Mouse (Mus musculus): ENCODE measurements around the gene Gpa33. TPM values are rescaled to one million over a fixed set of nuclear protein-coding genes. Genes with fewer than 3 reads are reported as not detected.

The Gpa33 gene
- polyA plus RNA-seq, 1 experiment from 2014 or later: 13.4 TPM

DNA sequence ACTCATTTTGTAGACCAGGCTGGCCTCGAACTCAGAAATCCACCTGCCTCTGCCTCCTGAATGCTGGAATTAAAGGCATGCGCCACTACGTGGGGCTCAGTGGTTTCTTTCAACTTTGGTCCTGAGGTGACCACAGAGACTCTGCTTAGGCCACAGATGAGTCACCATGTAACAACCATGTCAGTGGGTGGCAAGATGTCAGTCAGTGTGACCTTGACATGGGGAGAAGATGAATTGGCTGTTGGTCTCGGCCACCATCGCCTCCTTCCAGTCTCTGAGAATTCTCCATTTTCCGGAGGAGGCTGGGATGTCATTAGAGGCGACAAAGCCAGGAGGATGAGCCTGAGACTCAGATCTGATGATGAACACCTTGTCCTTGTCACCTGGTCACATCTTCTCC, 39.7 kb downstream of the Gpa33 start:
- Histone ChIP-seq H3K4me1 (no peaks in the 10 kb centered on the region), H3K27ac (no peak overlapping the region), H3K4me2 (no peak overlapping the region), H3K4me3 (replicated peaks) (no peak overlapping the region), H3K36me3 (no peaks in the 10 kb centered on the region), H3K27me3 (replicated peaks) (no peaks in the 10 kb centered on the region), H3K9me3 (no peaks in the 10 kb centered on the region), H3K9ac (no peak overlapping the region)
- no peak for ATAC-seq (ENCODE audit: insufficient read depth, low FRiP score, low read depth)
- WGBS: 85% methylated on average over 7 of the region's 7 CpGs

DNA sequence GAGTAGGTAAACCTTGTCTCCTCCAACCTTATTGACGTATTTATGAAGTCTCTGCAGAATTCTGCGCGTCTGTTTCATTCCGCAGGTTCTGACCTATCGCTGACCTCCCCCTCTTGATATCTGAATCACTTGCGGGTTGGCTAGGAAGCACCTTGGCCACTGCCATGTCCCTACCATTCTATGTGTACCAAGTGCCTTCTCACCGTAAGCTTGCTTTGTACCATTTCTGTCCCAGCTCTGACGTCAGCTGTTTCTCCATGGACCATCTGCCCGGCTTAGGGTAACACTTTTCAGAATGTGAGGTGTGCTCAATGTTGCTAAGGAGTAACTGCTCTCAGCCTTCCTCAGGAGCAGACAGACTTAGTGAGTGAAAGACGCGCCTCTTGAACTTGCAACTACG, 40.8 kb downstream of the Gpa33 start:
- WGBS: 92% methylated on average over 12 of the region's 12 CpGs
- ATAC-seq (ENCODE audit: insufficient read depth, low FRiP score, low read depth): no peak

DNA sequence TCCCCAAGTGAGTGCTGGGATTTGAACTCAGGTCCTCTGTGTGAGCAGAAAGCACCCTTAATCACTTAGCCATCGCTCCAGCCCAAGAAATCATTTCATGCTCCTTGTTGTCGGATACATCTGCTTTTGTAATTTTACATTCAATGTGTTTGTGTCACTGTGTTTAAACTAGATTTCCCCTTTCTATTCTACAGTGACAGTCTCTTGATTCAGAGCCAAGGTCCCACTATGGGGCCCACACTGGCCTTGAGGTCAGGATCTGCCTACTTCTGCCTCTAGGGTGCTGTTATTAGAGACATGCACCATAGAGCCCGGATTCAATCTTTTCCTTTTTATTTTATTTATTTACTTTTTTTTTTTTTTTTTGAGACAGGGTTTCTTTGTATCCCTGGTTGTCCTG, 43.0 kb downstream of the Gpa33 start:
- Histone ChIP-seq H3K4me2 (no peak overlapping the region), H3K9me3 (no peaks in the 10 kb centered on the region), H3K27ac (no peak overlapping the region), H3K27me3 (replicated peaks) (no peaks in the 10 kb centered on the region), H3K9ac (no peak overlapping the region), H3K4me1 (no peaks in the 10 kb centered on the region), H3K36me3 (no peaks in the 10 kb centered on the region), H3K4me3 (replicated peaks) (no peak overlapping the region)
- no peak for ATAC-seq (ENCODE audit: insufficient read depth, low FRiP score, low read depth)
- 78% methylated on average over 3 of the region's 3 CpGs for WGBS

More for the DNA sequence above, 40.8 kb downstream of the Gpa33 start:
- no peaks in the 10 kb centered on the region for H3K27me3 ChIP-seq (replicated peaks)
- no peak overlapping the region for H3K4me3 ChIP-seq (replicated peaks)
- H3K9me3 ChIP-seq: no peaks in the 10 kb centered on the region
- H3K27ac ChIP-seq: no peak overlapping the region
- H3K36me3 ChIP-seq: no peaks in the 10 kb centered on the region
- no peak overlapping the region for H3K4me2 ChIP-seq
- H3K4me1 ChIP-seq: no peaks in the 10 kb centered on the region
- no peak overlapping the region for H3K9ac ChIP-seq

DNA sequence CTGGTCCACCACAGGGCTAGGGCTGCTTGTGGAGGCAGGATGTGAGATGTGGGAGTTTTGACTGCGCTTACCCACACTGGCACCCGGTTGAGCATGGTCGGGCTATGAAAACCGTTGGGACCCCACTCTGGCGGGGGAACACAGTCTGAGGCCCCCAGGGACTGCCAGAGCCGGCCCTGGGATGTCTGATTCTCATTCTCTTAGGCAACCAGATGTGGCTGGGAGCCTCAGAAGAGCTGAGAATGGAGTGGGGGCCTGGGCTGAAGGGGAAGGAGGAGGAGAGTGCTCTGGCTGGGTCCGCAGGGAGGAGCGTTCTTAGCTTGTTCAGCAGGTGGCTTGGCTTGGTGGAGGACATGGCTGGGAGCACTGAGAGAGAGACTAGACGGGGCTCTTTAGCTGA, 43.6 kb downstream of the Gpa33 start:
- no peak for ATAC-seq (ENCODE audit: insufficient read depth, low FRiP score, low read depth)
- Histone ChIP-seq H3K4me2 (no peak overlapping the region), H3K4me3 (replicated peaks) (no peak overlapping the region), H3K27ac (no peak overlapping the region), H3K9ac (no peak overlapping the region), H3K36me3 (no peaks in the 10 kb centered on the region), H3K9me3 (no peaks in the 10 kb centered on the region), H3K27me3 (replicated peaks) (no peaks in the 10 kb centered on the region), H3K4me1 (no peaks in the 10 kb centered on the region)
- 77% methylated on average over 9 of the region's 9 CpGs for WGBS

DNA sequence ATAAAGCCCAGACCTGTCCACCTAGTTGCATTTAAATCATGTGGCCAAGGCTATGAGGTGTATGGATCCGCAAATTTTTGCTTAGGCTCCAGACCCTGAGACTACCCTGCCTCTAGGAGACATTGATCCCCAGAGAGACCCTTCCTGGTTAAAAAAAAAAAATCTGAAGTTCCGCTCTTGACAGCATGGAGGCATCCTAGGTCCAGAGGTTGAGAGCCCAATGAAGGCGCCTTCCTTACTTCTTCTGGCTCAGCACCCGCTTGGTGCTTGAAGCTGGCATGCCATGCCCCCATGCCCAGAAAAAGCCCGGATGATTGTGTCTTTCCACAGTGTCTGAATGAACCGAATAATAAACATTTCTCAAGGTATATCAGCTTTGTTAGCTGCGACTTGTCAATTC, 51.5 kb downstream of the Gpa33 start:
- Histone ChIP-seq H3K9me3 (no peaks in the 10 kb centered on the region), H3K4me2 (no peak overlapping the region), H3K36me3 (no peaks in the 10 kb centered on the region), H3K27me3 (replicated peaks) (no peaks in the 10 kb centered on the region), H3K9ac (no peak overlapping the region), H3K27ac (no peak overlapping the region), H3K4me3 (replicated peaks) (no peak overlapping the region), H3K4me1 (no peaks in the 10 kb centered on the region)
- no peak for ATAC-seq (ENCODE audit: insufficient read depth, low FRiP score, low read depth)
- 88% methylated on average over 7 of the region's 7 CpGs for WGBS

DNA sequence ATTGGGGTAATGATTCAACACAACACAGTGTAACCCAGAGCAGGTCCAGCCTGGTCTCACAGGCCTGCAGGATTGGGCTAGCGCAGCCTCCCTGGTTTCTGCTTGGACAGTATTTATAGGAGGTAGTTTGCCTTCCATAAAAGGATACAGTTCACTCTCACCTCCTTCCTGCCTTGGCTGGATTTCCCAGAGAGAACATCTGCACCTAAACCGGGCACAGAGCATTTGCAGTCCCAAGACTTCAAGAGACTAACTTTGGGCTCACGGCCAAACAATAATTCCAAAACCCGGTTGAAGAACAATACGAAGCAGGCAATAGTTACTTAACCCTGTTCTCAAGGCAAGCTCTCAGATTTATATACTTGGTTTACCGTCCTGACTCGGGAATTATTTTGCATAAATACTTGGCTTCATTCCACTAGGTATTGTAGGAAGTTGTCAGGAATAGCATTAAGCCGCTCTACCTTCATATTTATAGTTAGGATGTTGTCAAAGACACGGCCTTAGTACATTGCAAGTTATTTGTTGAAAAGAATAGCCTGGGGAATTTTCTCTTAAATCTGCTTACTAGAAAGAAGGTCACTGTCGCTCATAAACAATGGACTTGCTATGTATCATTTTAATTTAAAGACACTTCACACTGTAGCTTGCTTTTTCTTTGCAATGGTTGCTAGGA, 53.1 kb downstream of the Gpa33 start:
- H3K4me2 ChIP-seq: no peak overlapping the region
- no peak overlapping the region for H3K4me3 ChIP-seq (replicated peaks)
- no peaks in the 10 kb centered on the region for H3K36me3 ChIP-seq
- no peaks in the 10 kb centered on the region for H3K27me3 ChIP-seq (replicated peaks)
- no peak overlapping the region for H3K9ac ChIP-seq
- H3K27ac ChIP-seq: no peak overlapping the region
- no peak; the same call in 1 of the 2 replicates for ATAC-seq (ENCODE audit: insufficient read depth, low FRiP score, low read depth)
- WGBS: 57% methylated on average over 10 of the region's 10 CpGs
- H3K9me3 ChIP-seq: no peaks in the 10 kb centered on the region
- H3K4me1 ChIP-seq: no peaks in the 10 kb centered on the region

DNA sequence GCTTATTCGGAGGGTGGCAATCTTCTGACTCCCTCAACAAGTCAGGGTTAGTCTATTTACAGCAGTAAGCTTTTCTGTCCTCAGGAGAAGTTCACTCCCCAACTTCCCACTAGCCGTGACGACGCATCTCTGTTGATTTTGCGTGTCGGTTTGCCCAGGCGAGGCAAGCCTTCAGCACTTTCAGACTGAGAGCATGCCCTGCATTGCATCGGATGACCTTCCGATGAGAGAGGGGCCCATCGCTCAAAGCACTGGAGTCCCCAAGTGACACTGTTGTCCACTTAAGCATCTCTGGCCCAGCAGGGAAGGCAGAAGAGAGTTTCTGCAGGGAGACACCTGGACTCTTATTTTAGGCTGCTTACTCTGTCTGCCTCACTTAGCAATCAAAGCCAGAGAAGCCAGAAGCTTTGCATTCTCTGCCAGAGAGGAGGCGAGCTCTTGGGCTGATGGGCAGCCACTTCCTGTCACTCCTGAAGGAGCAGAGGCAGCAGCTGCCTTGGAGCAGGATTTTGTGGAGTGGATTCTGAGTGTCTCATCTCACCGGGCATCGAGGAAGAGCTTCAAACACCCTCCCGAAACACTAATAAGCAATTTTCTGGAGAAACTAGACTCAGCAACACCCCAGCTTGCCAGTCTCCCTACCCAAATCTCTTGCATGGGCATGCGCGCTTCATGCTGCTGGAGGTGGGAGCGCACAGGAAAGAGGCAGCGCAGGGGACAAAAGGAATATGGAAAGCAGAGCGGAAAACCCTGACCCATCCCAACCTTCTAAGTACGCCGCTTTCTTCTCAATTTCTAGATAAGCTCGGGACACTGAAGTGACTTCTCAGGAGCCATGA, 54.6 kb downstream of the Gpa33 start:
- 73% methylated on average over 22 of the region's 22 CpGs for WGBS
- Histone ChIP-seq H3K27ac (no peak overlapping the region), H3K36me3 (no peaks in the 10 kb centered on the region), H3K4me2 (no peak overlapping the region), H3K4me1 (no peaks in the 10 kb centered on the region), H3K9me3 (no peaks in the 10 kb centered on the region), H3K9ac (no peak overlapping the region), H3K4me3 (replicated peaks) (no peak overlapping the region), H3K27me3 (replicated peaks) (no peaks in the 10 kb centered on the region)
- ATAC-seq (ENCODE audit: insufficient read depth, low FRiP score, low read depth): no peak

DNA sequence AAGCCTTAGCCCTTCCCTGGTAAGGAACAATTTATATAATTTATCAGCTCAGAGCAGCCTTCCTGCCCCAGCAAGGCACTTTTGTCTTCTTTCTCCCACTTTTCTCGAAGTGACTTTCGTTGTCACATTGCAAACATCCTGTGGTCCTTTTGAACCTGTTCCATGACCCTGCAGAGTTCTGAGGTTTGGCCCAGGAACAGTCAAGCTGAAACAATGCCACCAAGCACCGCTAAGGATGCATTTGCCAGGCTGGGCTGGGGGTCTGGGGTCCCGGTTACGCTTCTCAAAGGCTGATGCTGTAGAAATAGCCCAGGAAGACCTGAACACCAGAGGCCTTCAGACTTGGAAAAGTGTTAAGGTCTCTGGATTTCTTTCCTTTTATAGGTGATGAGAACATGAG, 55.3 kb downstream of the Gpa33 start:
- 75% methylated on average over 5 of the region's 5 CpGs for WGBS
- Histone ChIP-seq H3K4me3 (replicated peaks) (no peak overlapping the region), H3K36me3 (no peaks in the 10 kb centered on the region), H3K27me3 (replicated peaks) (no peaks in the 10 kb centered on the region), H3K4me1 (no peaks in the 10 kb centered on the region), H3K4me2 (no peak overlapping the region), H3K27ac (no peak overlapping the region), H3K9ac (no peak overlapping the region), H3K9me3 (no peaks in the 10 kb centered on the region)
- ATAC-seq (ENCODE audit: insufficient read depth, low FRiP score, low read depth): no peak

DNA sequence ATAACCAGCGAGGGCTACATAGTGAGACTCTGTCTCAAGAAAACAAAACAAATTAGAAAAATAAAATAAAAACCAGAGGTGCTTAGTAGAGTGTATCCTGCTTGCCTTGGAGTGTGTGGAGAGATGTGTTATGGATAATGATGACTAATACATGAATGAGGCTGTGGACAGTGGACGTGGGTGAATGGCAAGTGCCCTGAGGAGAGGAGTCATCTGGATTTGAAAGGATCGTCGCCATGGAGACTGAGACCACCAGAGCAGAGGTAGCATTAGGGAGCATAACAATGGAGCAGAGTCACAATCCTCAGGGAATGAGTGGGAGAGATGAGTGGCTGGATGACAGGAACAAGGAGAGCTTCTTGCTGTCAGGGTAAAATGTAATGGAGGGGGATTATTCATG, 59.8 kb downstream of the Gpa33 start:
- Histone ChIP-seq H3K4me2 (no peak overlapping the region), H3K27ac (no peak overlapping the region), H3K9me3 (no peaks in the 10 kb centered on the region), H3K27me3 (replicated peaks) (no peaks in the 10 kb centered on the region), H3K4me1 (no peaks in the 10 kb centered on the region), H3K36me3 (no peaks in the 10 kb centered on the region), H3K4me3 (replicated peaks) (no peak overlapping the region), H3K9ac (no peak overlapping the region)
- ATAC-seq (ENCODE audit: insufficient read depth, low FRiP score, low read depth): no peak
- WGBS: 79% methylated on average over 4 of the region's 4 CpGs

DNA sequence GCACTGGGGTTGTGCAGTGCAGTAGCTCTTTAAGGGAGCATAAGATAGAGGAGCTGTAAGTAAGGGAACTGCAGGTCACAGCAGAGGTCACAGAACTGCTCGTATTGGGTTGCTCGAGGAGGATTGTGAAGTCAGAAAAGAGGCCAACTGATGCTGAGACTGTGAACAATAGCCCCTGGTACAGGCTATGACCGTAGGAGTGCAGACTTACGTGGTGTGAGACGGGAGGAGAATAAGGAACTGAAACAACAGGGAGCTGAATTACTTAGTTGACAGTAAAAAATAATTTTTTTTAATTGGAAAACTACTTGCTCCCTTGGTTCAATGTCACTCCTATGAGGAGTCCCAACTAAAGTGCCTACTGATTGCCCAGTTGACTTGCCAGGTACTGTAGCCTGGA, 74.1 kb downstream of the Gpa33 start:
- Histone ChIP-seq H3K4me1 (no peaks in the 10 kb centered on the region), H3K9ac (no peak overlapping the region), H3K27ac (no peak overlapping the region), H3K27me3 (replicated peaks) (no peaks in the 10 kb centered on the region), H3K4me2 (no peak overlapping the region), H3K9me3 (no peaks in the 10 kb centered on the region), H3K36me3 (no peaks in the 10 kb centered on the region), H3K4me3 (replicated peaks) (no peak overlapping the region)
- no peak for ATAC-seq (ENCODE audit: insufficient read depth, low FRiP score, low read depth)
- 56% methylated on average over 5 of the region's 5 CpGs for WGBS

DNA sequence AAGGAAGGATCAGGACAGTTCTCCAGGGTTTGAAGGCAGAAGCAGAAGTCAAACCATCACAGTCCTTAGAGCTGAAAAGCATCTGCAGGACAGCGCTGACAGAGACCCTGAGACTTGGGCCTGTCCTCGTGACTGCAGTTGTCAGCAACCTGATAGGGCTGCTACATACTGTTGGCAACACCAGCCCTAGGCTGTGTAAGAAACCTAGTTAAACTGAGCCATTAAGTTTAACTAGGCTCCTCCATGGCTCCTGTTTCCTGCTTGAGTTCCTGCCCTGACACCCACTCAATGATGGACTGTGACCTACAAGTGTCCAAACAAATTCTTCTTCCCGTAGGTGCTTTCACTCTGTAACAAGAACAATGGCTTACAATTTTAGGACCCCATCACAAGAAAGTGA, 75.1 kb downstream of the Gpa33 start:
- no peak for ATAC-seq (ENCODE audit: insufficient read depth, low FRiP score, low read depth)
- H3K9me3 ChIP-seq: no peaks in the 10 kb centered on the region
- H3K27ac ChIP-seq: no peak overlapping the region
- H3K36me3 ChIP-seq: no peaks in the 10 kb centered on the region
- WGBS: 71% methylated on average over 3 of the region's 3 CpGs
- H3K4me2 ChIP-seq: no peak overlapping the region
- no peaks in the 10 kb centered on the region for H3K4me1 ChIP-seq
- no peaks in the 10 kb centered on the region for H3K27me3 ChIP-seq (replicated peaks)
- no peak overlapping the region for H3K9ac ChIP-seq
- H3K4me3 ChIP-seq (replicated peaks): no peak overlapping the region

DNA sequence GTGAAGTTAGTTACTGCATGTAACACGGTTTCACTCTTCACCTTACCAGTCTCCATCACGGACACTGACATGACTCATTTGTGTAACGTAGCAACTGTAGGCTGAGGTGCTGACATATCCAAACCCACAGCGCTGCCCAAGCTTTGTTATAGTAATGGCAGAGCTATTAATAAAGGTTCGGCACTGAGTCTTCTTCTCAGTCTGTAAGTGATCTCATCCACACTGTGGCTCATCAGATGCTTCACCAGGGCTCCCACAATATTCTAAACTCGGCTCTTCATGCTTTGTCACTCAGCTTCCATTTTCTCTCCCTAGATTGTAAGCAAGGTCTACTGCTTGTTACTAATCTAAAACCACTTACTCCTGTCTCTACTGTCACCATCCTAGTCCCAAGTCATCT, 79.3 kb downstream of the Gpa33 start:
- Histone ChIP-seq H3K27ac (no peak overlapping the region), H3K4me3 (replicated peaks) (no peak overlapping the region), H3K9me3 (no peaks in the 10 kb centered on the region), H3K27me3 (replicated peaks) (no peaks in the 10 kb centered on the region), H3K36me3 (no peaks in the 10 kb centered on the region), H3K9ac (no peak overlapping the region), H3K4me2 (no peak overlapping the region), H3K4me1 (no peaks in the 10 kb centered on the region)
- ATAC-seq (ENCODE audit: insufficient read depth, low FRiP score, low read depth): no peak
- WGBS: 77% methylated on average over 6 of the region's 6 CpGs
